Mouse (Mus musculus): ENCODE measurements at regions not wholly inside any gene's neighbourhood (a gene's known extent, or its start where the extent isn't known, plus 50 kb on each side); places are given as distances from the start of the nearest gene placed in this dataset.

DNA sequence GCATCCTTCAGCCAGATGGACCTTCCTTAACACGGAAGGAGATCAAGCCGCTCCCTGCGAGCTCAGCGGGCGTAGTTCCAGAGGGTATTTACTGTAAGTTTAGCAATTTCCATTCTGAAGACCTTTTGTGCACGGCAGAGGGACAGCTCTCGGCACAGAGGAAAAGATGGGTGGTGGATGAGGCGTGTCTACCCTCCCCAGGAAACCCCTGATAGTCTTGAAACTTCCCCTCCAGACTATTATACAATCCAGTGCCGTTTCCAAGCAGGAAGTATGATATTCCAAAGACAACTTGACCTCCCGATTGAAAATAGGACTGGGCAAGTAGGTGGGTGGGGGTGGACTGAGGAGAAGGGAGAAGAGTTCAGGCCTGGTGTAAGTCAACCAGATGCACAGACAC is 340.4 kb upstream of the Adgrl2 start:
- DNase-seq (ENCODE audit: low read depth, low spot score) = no peak

GRCm38 (mm10) chr3:149330041-149330440 is 339.7 kb upstream of the Adgrl2 start:
- no peak for DNase-seq (ENCODE audit: low read depth, low spot score)

DNA sequence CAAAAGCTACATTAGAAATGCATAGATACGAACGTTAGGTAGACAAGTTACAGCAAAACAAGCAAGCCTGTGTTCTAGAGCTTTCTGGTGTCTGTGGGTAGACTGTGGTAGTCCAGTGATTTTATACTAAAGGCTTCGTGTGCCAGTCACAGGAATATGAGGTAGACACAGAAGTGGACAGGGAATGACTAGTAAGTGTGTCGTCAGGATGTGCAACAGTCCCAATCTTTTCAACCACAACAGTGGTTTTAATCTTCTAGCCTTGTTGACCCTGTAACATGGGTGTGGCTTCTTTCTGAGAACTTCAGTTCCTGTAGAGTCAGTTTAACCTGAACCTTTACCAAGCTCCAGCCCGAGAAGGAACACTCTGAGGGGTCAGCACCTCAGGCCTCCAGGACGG is 339.3 kb upstream of the Adgrl2 start:
- no peak for DNase-seq (ENCODE audit: low read depth, low spot score)

- DNase-seq (ENCODE audit: low read depth, low spot score) = no peak
These were observed 336.3 kb upstream of the Adgrl2 start for GRCm38 (mm10) chr3:149326664-149327063.

GRCm38 (mm10) chr3:149324088-149324487 is 333.7 kb upstream of the Adgrl2 start:
- DNase-seq (ENCODE audit: low read depth, low spot score) = no peak

DNA sequence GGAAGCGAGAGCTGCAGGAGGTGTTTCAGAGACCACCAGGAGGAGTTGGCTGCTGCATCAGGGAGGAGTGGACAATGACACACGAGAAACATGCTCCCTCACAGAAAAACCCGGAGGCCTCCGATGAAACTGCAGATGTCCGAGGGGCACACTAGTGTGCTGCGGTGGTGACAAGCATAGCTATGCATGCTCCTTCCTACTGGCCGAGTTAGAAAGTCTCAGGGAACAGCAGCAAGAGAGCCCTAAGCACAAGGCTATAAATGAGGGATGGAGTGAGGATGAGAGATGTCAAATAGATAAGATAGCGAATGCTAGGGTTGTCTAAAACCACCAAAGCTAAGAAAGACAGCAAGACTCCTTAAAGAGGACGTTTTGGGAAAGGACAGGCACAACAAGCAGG is 328.4 kb upstream of the Adgrl2 start:
- no peak for DNase-seq (ENCODE audit: low read depth, low spot score)

- no peak for DNase-seq (ENCODE audit: low read depth, low spot score)
These were observed 323.9 kb upstream of the Adgrl2 start for GRCm38 (mm10) chr3:149314258-149314657.

- no peak for DNase-seq (ENCODE audit: low read depth, low spot score)
These were observed 322.9 kb upstream of the Adgrl2 start for GRCm38 (mm10) chr3:149313217-149313616.

GRCm38 (mm10) chr3:149311576-149311975 is 321.2 kb upstream of the Adgrl2 start:
- DNase-seq (ENCODE audit: low read depth, low spot score) = no peak

GRCm38 (mm10) chr3:149306709-149307108 is 316.4 kb upstream of the Adgrl2 start:
- DNase-seq (ENCODE audit: low read depth, low spot score) = no peak

- peak; percentile 56 for DNase-seq (ENCODE audit: low read depth, low spot score)
These were observed 315.9 kb upstream of the Adgrl2 start for GRCm38 (mm10) chr3:149306291-149306690.

GRCm38 (mm10) chr3:149305440-149305839 is 315.1 kb upstream of the Adgrl2 start:
- DNase-seq (ENCODE audit: low read depth, low spot score) = no peak

- DNase-seq (ENCODE audit: low read depth, low spot score) = no peak
These were observed 314.7 kb upstream of the Adgrl2 start for GRCm38 (mm10) chr3:149305011-149305413.

- no peak for DNase-seq (ENCODE audit: low read depth, low spot score)
These were observed 313.1 kb upstream of the Adgrl2 start for GRCm38 (mm10) chr3:149303418-149303817.

- no peak for DNase-seq (ENCODE audit: low read depth, low spot score)
These were observed 309.6 kb upstream of the Adgrl2 start for GRCm38 (mm10) chr3:149300002-149300401.

DNA sequence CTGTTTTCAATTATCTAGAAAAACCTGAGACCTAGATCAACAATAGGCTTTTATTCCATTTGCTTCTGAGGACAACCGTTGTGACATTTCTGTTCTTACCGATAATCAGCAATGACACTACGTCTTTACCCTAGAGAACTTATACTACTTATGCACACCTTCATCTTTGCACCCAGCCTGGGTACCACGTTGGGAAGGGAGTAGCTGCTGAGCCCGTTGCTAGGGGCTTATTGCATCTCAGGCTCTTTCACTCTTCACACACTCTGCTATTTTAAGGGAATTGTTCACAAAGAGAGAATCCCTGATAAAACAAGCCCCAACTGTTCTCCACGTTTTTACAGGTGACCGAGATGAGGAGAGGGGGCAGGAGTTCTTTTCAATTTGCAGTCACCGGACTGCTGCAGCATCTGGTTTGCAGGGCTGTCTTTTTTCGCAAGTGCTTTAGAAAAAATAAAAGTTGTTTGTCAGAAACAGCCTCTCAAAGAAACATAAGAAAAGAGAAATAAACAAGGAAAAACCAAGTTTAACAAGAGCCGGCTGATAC is 306.1 kb upstream of the Adgrl2 start:
- no peak for DNase-seq (ENCODE audit: low read depth, low spot score)

GRCm38 (mm10) chr3:149295942-149296341 is 305.6 kb upstream of the Adgrl2 start:
- DNase-seq (ENCODE audit: low read depth, low spot score) = no peak

DNA sequence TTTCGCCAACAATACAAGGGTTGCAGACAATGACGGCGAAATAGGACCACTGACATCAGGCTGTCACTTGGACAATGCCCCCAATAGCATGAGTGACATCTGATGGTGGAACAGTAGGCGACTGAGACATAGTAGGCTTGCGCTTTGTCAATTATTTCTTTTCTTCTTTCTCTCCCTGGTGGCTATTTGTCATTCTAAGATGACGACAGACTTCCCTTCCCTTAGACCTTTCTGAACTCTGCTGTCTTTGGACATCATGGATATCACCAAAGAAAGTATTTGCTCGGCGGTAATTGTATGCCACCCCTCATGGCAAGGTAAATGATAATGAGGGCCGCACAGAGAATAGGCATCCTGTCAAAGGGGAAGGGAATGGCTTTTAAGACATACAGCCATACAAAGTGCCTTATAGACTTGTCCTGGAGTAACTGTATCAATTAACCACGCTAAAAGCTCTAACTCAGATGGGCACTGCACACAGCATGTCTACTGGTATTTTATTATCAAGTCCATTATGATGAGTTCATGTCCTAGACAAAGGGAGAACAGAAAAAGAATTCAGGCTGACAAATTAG is 305.0 kb upstream of the Adgrl2 start:
- no peak for DNase-seq (ENCODE audit: low read depth, low spot score)

GRCm38 (mm10) chr3:149294445-149294844 is 304.1 kb upstream of the Adgrl2 start:
- no peak for DNase-seq (ENCODE audit: low read depth, low spot score)

- no peak for DNase-seq (ENCODE audit: low read depth, low spot score)
These were observed 302.1 kb upstream of the Adgrl2 start for GRCm38 (mm10) chr3:149292459-149292858.

DNA sequence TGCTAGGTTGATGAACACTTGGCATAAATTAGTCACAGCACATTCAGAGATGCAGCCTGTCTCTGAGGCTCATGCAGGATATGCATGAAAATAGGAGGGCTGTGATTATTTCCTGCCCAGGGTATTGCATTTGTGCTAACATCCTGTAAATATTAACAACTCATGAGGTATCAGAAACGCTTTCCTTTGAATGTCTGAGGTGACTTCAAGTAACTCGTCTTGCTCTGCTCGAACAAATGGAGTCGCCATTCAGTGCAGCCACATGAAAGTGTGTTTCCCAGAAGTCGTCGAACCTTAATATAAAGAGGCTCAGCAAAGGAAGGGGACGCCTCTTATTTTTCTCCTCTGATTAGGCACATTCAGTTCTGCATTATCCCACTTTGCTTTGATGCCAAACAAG is 301.1 kb upstream of the Adgrl2 start:
- no peak for DNase-seq (ENCODE audit: low read depth, low spot score)

- no peak for DNase-seq (ENCODE audit: low read depth, low spot score)
These were observed 299.9 kb upstream of the Adgrl2 start for GRCm38 (mm10) chr3:149290228-149290627.

GRCm38 (mm10) chr3:149287080-149287479 is 296.7 kb upstream of the Adgrl2 start:
- no peak for DNase-seq (ENCODE audit: low read depth, low spot score)

DNA sequence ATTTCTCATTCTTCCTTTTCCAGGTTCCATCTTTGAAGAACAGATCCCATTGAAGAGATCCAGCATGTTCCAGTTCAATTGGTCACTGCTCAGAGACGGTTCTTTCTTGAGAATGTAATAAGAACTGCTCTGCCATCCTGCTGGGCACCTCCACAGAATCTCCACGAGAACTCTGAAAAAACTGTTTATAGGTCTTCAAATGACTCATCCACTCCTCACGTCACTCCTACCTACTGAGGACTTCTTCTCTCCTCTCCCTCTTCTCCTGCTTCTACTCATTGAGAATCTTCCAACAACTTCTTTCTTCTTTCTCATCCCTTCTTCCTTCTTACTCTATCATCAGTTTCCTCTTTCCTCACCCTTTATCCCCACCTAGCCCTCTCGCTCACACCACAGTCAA is 294.6 kb upstream of the Adgrl2 start:
- DNase-seq (ENCODE audit: low read depth, low spot score) = no peak
